ENCODE assay signal across 11 mouse cellular contexts in the genomic region with DNA sequence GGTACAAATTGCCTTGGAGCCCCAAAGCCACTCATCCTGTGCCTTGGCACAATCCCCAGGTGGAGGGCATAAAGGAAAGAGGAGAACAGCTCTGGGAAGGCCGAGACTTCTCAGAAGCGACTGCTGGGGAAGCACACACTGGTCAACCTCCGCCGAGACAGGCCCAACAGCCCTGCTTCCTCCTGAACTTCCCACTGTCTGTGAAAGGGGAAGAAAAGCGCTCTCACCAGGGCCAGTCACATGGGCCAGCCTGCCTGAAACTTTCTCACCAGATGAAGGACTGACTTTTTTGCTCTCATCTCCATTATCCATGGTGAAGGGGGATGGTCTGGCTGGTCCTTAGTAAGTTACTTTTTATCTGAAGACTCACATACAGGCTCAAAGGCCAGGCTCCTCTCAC.
DNase-seq lines count a peak whose midpoint lies in the region; ATAC-seq and TF ChIP-seq lines count a peak whose summit lies in the region.
"Had no signal": no experiment of that assay in that cellular context is flagged by ENCODE, and none has a peak within 500 bp of the region (broad histone marks: within the 10 kb centered on the region; RNA-seq: fewer than 3 reads in every experiment).

No protein-coding gene starts in this region.

- intact Hi-C loops in gastrocnemius, postnatal 14 days (cut with DNase I; ENCODE audit: low total_unique reads): no loop called here

- no peak overlapping the region for H3K9ac ChIP-seq in lung, embryonic 14.5 days
- H3K9ac ChIP-seq in ES-E14 (ENCODE audit: insufficient read depth, low read depth, low read length, poor library complexity, severe bottlenecking): no peak overlapping the region
- H3K9ac ChIP-seq in intestine, embryonic 16.5 days (ENCODE audit: low read depth, low read length): peak overlapping the region; percentile 44; the same call in 1 of the 2 replicates
- H3K9ac ChIP-seq: forebrain, embryonic 12.5 days had no signal

- in situ Hi-C loops in ES-E14 (cut with MboI; ENCODE audit: low sequenced_read_pairs in 2 of 2, unreplicated experiment in 2 of 2): no loop called here

- H3K27ac ChIP-seq in lung, embryonic 14.5 days (ENCODE audit: low read depth): peak overlapping the region; percentile 91
- peak overlapping the region; percentile 82; the same call in 1 of the 2 replicates for H3K27ac ChIP-seq in ES-E14 (ENCODE audit: insufficient read depth, low read depth, low read length, poor library complexity, severe bottlenecking)
- peak overlapping the region; percentile 98 for H3K27ac ChIP-seq in intestine, embryonic 16.5 days (ENCODE audit: low read length)
- H3K27ac ChIP-seq: forebrain, embryonic 12.5 days; hindbrain, embryonic 10.5 days had no signal

- H3K4me3 ChIP-seq in lung, embryonic 14.5 days (ENCODE audit: low read depth, low read length): no peak overlapping the region
- H3K4me3 ChIP-seq in ES-E14 (ENCODE audit: insufficient read depth in 1 of 2, low read depth in 1 of 2, low read length in 2 of 2, poor library complexity in 1 of 2, severe bottlenecking in 1 of 2): no peak overlapping the region
- H3K4me3 ChIP-seq in intestine, embryonic 16.5 days (ENCODE audit: low read length): no peak overlapping the region
- H3K4me3 ChIP-seq: forebrain, embryonic 12.5 days; hindbrain, embryonic 10.5 days had no signal

- no peak for DNase-seq in lung, embryonic 14.5 days
- DNase-seq in lung, postnatal 10 days: no peak
- no peak for DNase-seq in ES-E14 (ENCODE audit: low read depth, low spot score)
- DNase-seq in cerebellum, postnatal 4 days (ENCODE audit: low spot score in 2 of 2): no peak
- no peak for DNase-seq in gastrocnemius, postnatal 14 days
- DNase-seq in kidney, postnatal 25 days: no peak
- DNase-seq: right cerebral cortex, adult 18-20 months had no signal

- H3K4me1 ChIP-seq in lung, embryonic 14.5 days (ENCODE audit: insufficient read depth): peaks cover 14% of the 10 kb centered on the region
- peaks cover 2 to 45% of the 10 kb centered on the region in 2 experiments; a peak in 3 of 4 replicates for H3K4me1 ChIP-seq in ES-E14 (ENCODE audit: control insufficient read depth in 2 of 2, insufficient read depth in 2 of 2, low read length in 2 of 2, poor library complexity in 1 of 2)
- peaks cover 57% of the 10 kb centered on the region for H3K4me1 ChIP-seq in intestine, embryonic 16.5 days (ENCODE audit: control insufficient read depth, insufficient read depth, low read length)

- H3K27me3 ChIP-seq in lung, embryonic 14.5 days (ENCODE audit: insufficient read depth, low read length): no peaks in the 10 kb centered on the region
- no peaks in the 10 kb centered on the region for H3K27me3 ChIP-seq in intestine, embryonic 16.5 days (replicated peaks; ENCODE audit: control insufficient read depth, insufficient read depth, low read length)
- H3K27me3 ChIP-seq: forebrain, embryonic 12.5 days had no signal

- H3K4me2 ChIP-seq in lung, embryonic 14.5 days: no peak overlapping the region
- H3K4me2 ChIP-seq in intestine, embryonic 16.5 days (ENCODE audit: low read depth, low read length): peak overlapping the region; percentile 37; the same call in 1 of the 2 replicates
- H3K4me2 ChIP-seq: forebrain, embryonic 12.5 days had no signal

- ATAC-seq in lung, embryonic 14.5 days (ENCODE audit: insufficient read depth): no peak
- no peak for ATAC-seq in intestine, embryonic 16.5 days
- ATAC-seq in neutrophil, adult 5-6 weeks (ENCODE audit: extremely low read depth, insufficient number of reproducible peaks, low FRiP score, poor library complexity, severe bottlenecking): peak; percentile 15; the same call in 1 of the 2 replicates

- no peak for TF ChIP-seq CTCF in lung, embryonic 14.5 days (IDR thresholded peaks at IDR 0.05; ENCODE audit: low read depth)

- H3K9me3 ChIP-seq in lung, embryonic 14.5 days (ENCODE audit: low read depth, low read length): no peaks in the 10 kb centered on the region
- no peaks in the 10 kb centered on the region for H3K9me3 ChIP-seq in ES-E14 (ENCODE audit: control insufficient read depth, insufficient read depth, low read depth, low read length)
- H3K9me3 ChIP-seq in intestine, embryonic 16.5 days (ENCODE audit: control insufficient read depth, low read length): no peaks in the 10 kb centered on the region
- H3K9me3 ChIP-seq: forebrain, embryonic 12.5 days; hindbrain, embryonic 10.5 days had no signal

- WGBS in lung, embryonic 14.5 days: 52% methylated on average over 5 of the region's 5 CpGs
- 65% methylated on average over 5 of the region's 5 CpGs for WGBS in intestine, embryonic 16.5 days

- H3K36me3 ChIP-seq in lung, embryonic 14.5 days (ENCODE audit: insufficient read depth): peaks cover 39% of the 10 kb centered on the region
- peaks cover 24% of the 10 kb centered on the region for H3K36me3 ChIP-seq in ES-E14 (ENCODE audit: control insufficient read depth, insufficient read depth, low read length, poor library complexity, severe bottlenecking)
- H3K36me3 ChIP-seq in intestine, embryonic 16.5 days (ENCODE audit: control insufficient read depth, insufficient read depth, low read length): 0 out of 2 replicates have a peak, but pooled peaks cover 6% of the 10 kb centered on the region

TF ChIP-seq in ES-E14, 5 proteins besides CTCF, POLR2A, EP300 and RAD21:
- TF ChIP-seq ZNF384 (IDR thresholded peaks at IDR 0.05; ENCODE audit: low read depth, low read length) (no peak), CHD2 (IDR thresholded peaks at IDR 0.05; ENCODE audit: low read depth, low read length) (no peak)
